Mouse (Mus musculus) midbrain, embryonic 14.5 days (tissue): Measurements from ENCODE around the gene Scrt2. TPM values are rescaled to one million over a fixed set of nuclear protein-coding genes. Genes with fewer than 3 reads are reported as not detected.

Experiments
- ATAC-seq: fragments of 200-750 bp; cut with Nextera tagmentation; 2 replicates; pipeline ENCODE4 v1.8.0; 2017; ENCODE audit warnings: moderate number of reproducible peaks, moderate library complexity; ENCODE audit not compliant: low FRiP score, low TSS enrichment
- DNase-seq: peaks from one replicate; pipeline ENCODE4 v3.0.0-alpha.2; 2015
- H3K27ac ChIP-seq: fragments of 300-500 bp; sonication (generic); replicated peaks from 2 replicates; pipeline ENCODE4 v1.5.1; 2014; ENCODE audit warnings: mild to moderate bottlenecking, low read depth, low read length, moderate library complexity
- H3K27me3 ChIP-seq: fragments of 300-500 bp; sonication (generic); 2 replicates; pipeline ENCODE4 v1.6.1; 2014; ENCODE audit warnings: low read length, control low read depth, mixed read lengths; ENCODE audit not compliant: control insufficient read depth, insufficient read depth
- H3K36me3 ChIP-seq: fragments of 300-500 bp; sonication (generic); 2 replicates; pipeline ENCODE4 v1.6.1; 2014; ENCODE audit warnings: low read length, control low read depth; ENCODE audit not compliant: control insufficient read depth, insufficient read depth
- H3K4me1 ChIP-seq: fragments of 300-500 bp; sonication (generic); 2 replicates; pipeline ENCODE4 v1.6.1; 2014; ENCODE audit warnings: mild to moderate bottlenecking, antibody characterized with exemption, low read length, control low read depth; ENCODE audit not compliant: control insufficient read depth, insufficient read depth
- H3K4me2 ChIP-seq: fragments of 300-500 bp; sonication (generic); 2 replicates; pipeline ENCODE4 v1.6.1; 2014; ENCODE audit warnings: mild to moderate bottlenecking, low read length, moderate library complexity
- H3K4me3 ChIP-seq: fragments of 300-500 bp; sonication (generic); replicated peaks from 2 replicates; pipeline ENCODE4 v1.5.1; 2014; ENCODE audit warnings: low read depth, low read length
- H3K9ac ChIP-seq: fragments of 300-500 bp; sonication (generic); replicated peaks from 2 replicates; pipeline ENCODE4 v1.6.1; 2014; ENCODE audit warnings: mild to moderate bottlenecking, low read length, moderate library complexity
- H3K9me3 ChIP-seq: fragments of 300-500 bp; sonication (generic); 2 replicates; pipeline ENCODE4 v1.6.1; 2016; ENCODE audit warnings: low read length, control low read depth, mixed read lengths; ENCODE audit not compliant: control insufficient read depth
- WGBS: fragments of 180-500 bp; shearing (Covaris S2); extraction: QIAGEN DNeasy Blood & Tissue Kit; methylation state at CpG from one replicate; pipeline ENCODE4 v1.1.7; 2014; 5-methylcytosine and 5-hydroxymethylcytosine counted together
- polyA plus RNA-seq: library from polyadenylated mRNA; unstranded; fragments of >200 nt; fragmentation: Nextera tagmentation; extraction: Ambion mirVana; gene quantifications from 2 replicates; pipeline ENCODE4 v1.2.1, GENCODE M21; 2014

Gene Scrt2
- 16.4 and 18.4 TPM in 2 replicates for polyA plus RNA-seq

GRCm38 (mm10) chr2:152080685-152081541 is at the start of gene Scrt2:
Scrt2 (plus strand) TSS chr2:152081529.
- Histone ChIP-seq H3K9me3 (no peaks in the 10 kb centered on the region), H3K27ac (peak within 1 kb of the TSS; percentile 99), H3K27me3 (no peaks in the 10 kb centered on the region), H3K36me3 (0 out of 2 replicates have a peak, but pooled peaks cover 6% of the 10 kb centered on the region), H3K4me2 (peak within 1 kb of the TSS; percentile 76), H3K4me3 (peak within 1 kb of the TSS; percentile 92), H3K9ac (peak within 1 kb of the TSS; percentile 99), H3K4me1 (peaks cover 24% of the 10 kb centered on the region)
- DNase-seq (peak; percentile 89), ATAC-seq (peak; percentile 76)
- WGBS = under 1% methylated on average over 23 of the region's 24 CpGs

- no peaks in the 10 kb centered on the region for H3K27me3 ChIP-seq
- H3K27ac ChIP-seq = no peak overlapping the region
Measured at GRCm38 (mm10) chr2:152040101-152040500, 41.2 kb upstream of the Scrt2 start.

GRCm38 (mm10) chr2:152047116-152048002 is 34.0 kb upstream of the Scrt2 start:
- Histone ChIP-seq H3K9me3 (no peaks in the 10 kb centered on the region), H3K9ac (no peak overlapping the region; the same call in 1 of the 2 replicates), H3K27me3 (no peaks in the 10 kb centered on the region), H3K27ac (peak overlapping the region; percentile 90), H3K4me3 (peak overlapping the region; percentile 43; the same call in 1 of the 2 replicates), H3K36me3 (no peaks in the 10 kb centered on the region), H3K4me2 (peak overlapping the region; percentile 92), H3K4me1 (peaks cover 49% of the 10 kb centered on the region)
- ATAC-seq (peak; percentile 57; the same call in 1 of the 2 replicates), DNase-seq (peak; percentile 81)
- 3% methylated on average over 25 of the region's 25 CpGs for WGBS

More at GRCm38 (mm10) chr2:152040101-152040500, 41.2 kb upstream of the Scrt2 start:
- Histone ChIP-seq H3K36me3 (no peaks in the 10 kb centered on the region), H3K4me2 (no peak overlapping the region), H3K4me3 (no peak overlapping the region), H3K9ac (no peak overlapping the region), H3K4me1 (no peaks in the 10 kb centered on the region), H3K9me3 (no peaks in the 10 kb centered on the region)
- DNase-seq (no peak), ATAC-seq (no peak)

GRCm38 (mm10) chr2:152048003-152048980 is 33.0 kb upstream of the Scrt2 start:
- Histone ChIP-seq H3K27ac (peak overlapping the region; percentile 90), H3K9me3 (no peaks in the 10 kb centered on the region), H3K4me2 (peak overlapping the region; percentile 92), H3K9ac (peak overlapping the region; percentile 69), H3K4me1 (peaks cover 52% of the 10 kb centered on the region), H3K27me3 (no peaks in the 10 kb centered on the region), H3K4me3 (peak overlapping the region; percentile 43), H3K36me3 (no peaks in the 10 kb centered on the region)
- WGBS = under 1% methylated on average over 80 of the region's 82 CpGs
- DNase-seq (peak; percentile 78), ATAC-seq (peak; percentile 74)

- no peaks in the 10 kb centered on the region for H3K27me3 ChIP-seq
- peak overlapping the region; percentile 43 for H3K4me3 ChIP-seq
- peak overlapping the region; percentile 90 for H3K27ac ChIP-seq
- no peaks in the 10 kb centered on the region for H3K9me3 ChIP-seq
- no peaks in the 10 kb centered on the region for H3K36me3 ChIP-seq
- WGBS = 1% methylated on average over 24 of the region's 24 CpGs
- ATAC-seq = peak; percentile 43
- H3K9ac ChIP-seq = peak overlapping the region; percentile 69
- H3K4me2 ChIP-seq = peak overlapping the region; percentile 92
- peak; percentile 68 for DNase-seq
- peaks cover 52% of the 10 kb centered on the region for H3K4me1 ChIP-seq
Measured at GRCm38 (mm10) chr2:152048981-152049441, 32.3 kb upstream of the Scrt2 start.

- Histone ChIP-seq H3K27me3 (no peaks in the 10 kb centered on the region), H3K4me3 (peak overlapping the region; percentile 43), H3K4me1 (peaks cover 52% of the 10 kb centered on the region), H3K36me3 (no peaks in the 10 kb centered on the region), H3K9ac (peak overlapping the region; percentile 69), H3K9me3 (no peaks in the 10 kb centered on the region), H3K27ac (peak overlapping the region; percentile 90), H3K4me2 (peak overlapping the region; percentile 92)
- 7% methylated on average over 13 of the region's 13 CpGs for WGBS
- DNase-seq = peak; percentile 44
- ATAC-seq = no peak
Measured at GRCm38 (mm10) chr2:152049611-152050270, 31.6 kb upstream of the Scrt2 start.

GRCm38 (mm10) chr2:152050316-152050715 is 31.0 kb upstream of the Scrt2 start:
- WGBS = 2% methylated on average over 7 of the region's 7 CpGs
- DNase-seq (peak; percentile 82), ATAC-seq (peak; percentile 52)
- Histone ChIP-seq H3K27ac (peak overlapping the region; percentile 90), H3K9me3 (no peaks in the 10 kb centered on the region), H3K27me3 (no peaks in the 10 kb centered on the region), H3K4me2 (peak overlapping the region; percentile 92), H3K36me3 (no peaks in the 10 kb centered on the region), H3K4me1 (peaks cover 52% of the 10 kb centered on the region), H3K4me3 (no peak overlapping the region), H3K9ac (peak overlapping the region; percentile 69)
